Mouse (Mus musculus) 3134 (cell line): ENCODE results near the gene Isca2.

ENCODE experiments used
- DNase-seq: peaks from one replicate; pipeline ENCODE4 v3.0.0-alpha.2; 2011; ENCODE audit warnings: low spot score; ENCODE audit not compliant: insufficient read length; ENCODE audit errors: extremely low read depth

Gene Isca2

DNA sequence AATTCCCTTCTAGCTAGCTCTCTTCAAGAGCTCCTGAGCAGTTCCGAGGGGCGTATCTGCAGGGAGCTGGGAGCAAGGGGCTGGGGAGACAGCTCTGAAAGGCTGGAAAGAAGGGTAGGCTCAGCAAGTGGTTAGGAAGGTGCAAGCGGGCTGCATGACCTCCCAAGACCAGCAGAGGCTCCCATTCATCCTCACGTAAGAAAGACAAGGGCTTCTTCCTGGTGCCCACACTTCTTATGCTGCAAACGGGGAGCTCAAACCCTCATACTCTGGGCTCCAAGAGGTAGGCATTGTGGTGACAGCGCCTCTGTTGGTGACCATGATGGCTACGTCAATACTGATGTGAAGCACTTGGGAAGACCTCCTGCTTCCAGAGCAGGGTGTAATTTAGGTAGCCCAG lies 40.7 kb downstream of the Isca2 start:
- no peak for DNase-seq

DNA sequence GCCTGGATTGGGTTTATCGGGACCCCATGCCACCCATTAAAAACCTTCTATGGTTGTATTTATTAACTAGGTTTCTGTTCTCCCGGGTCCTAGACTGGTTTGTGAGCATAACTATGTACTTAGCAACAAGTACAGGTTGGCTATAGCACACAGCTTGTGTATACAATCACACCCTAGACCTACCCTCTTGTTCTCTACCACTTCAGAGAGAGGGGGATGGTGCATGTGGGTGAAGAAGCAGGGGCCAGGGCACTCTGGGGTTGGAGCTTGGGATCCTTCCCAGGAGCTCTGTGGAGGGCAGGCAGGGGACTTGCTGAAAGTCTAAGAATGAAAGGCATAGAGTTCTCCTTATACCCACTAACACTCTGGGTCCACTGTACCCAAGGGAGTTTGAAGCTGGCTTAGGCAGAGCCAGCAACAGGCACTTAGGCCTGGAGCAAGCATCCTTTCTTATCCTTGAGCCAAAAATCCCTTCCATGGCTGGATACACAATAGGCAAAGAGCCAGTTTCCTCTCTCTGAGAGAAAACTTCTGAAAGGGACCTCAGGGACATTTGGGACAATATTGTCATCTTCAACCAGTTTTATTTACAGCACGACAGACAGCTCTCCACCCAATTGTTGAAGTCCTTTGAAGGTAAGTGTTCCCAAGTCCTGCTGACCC lies 41.7 kb downstream of the Isca2 start:
- no peak for DNase-seq

DNA sequence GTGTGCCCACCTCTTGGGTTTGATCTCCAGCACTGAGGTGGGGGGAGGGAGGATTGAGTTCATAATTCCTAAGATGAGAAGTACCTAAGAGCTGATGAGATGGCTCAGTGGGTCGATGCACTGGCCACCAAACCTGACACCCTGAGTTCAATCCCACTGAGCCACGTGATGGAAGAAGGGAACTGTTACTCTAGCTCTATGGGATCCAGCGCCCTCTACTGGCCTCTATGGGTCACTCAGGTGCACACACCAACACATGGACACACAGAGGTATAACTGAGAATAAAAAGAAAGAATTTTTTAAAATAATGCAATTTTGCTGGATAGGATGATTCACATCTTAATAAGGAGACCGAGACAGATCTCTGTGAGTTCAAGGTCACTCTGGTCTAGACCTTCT lies 45.4 kb downstream of the Isca2 start:
- no peak for DNase-seq

DNA sequence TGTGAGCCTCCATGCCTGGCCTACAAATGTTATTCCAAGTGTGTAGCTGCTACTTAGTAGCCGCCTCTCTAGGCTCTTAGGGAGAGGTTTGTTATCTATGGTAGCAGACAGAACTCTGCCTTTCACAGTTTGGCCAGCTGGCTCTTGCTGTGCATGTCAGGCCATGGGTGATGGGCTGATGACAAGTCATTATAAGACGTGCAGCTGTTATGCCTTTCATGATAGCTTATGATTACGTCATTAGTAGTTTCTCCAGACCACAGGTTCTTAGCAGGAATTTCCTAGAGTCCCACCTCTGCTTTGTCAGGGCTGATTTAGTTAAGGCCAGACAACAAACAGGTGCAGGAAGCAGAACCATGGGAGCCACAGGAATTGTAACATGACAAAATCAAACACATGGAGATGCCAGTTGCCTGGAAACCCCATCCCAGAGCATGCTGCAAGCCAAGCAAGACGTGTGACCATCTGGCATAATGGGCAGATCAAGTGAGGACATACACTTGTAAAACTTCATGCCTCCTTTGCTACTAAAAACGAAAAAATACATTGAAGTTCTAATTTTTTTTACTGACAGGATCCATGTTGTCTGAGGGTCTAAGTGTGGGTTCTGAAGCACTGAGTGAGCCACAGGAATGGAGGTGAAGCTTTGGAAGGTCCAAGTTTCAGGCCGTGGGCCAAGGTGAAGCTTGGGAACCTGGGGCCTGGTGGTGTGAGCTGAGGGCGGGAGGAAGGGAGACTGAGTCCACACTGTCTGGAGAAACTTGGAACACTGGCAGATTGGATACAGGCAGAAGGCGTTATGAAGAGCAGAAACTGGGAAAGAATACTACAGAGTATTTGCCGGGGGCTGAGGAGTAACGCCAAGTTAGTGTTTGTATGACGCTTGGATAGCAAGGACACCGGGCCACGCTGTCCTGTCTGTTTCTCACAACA lies 46.5 kb downstream of the Isca2 start:
- DNase-seq: no peak

DNA sequence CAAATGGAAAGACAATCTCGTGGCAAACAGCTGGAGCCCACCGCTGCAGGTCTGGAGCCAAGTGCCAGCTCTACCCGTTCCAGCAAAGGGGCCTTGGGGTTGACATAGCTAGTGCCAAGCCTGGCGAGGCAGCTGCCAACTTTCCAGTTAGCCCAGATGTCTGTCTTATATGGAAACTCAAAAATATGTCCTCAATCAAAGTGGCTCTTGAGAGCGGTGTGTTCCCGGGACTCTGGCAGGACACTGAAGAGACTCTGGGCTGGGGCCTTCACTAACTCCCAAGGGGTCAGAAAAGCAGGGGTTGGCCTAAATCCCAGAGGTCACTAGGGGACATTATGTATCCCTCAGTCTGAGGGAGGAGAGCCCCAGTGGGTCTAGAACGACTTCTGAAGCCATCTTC lies 50.5 kb downstream of the Isca2 start:
- no peak for DNase-seq

DNA sequence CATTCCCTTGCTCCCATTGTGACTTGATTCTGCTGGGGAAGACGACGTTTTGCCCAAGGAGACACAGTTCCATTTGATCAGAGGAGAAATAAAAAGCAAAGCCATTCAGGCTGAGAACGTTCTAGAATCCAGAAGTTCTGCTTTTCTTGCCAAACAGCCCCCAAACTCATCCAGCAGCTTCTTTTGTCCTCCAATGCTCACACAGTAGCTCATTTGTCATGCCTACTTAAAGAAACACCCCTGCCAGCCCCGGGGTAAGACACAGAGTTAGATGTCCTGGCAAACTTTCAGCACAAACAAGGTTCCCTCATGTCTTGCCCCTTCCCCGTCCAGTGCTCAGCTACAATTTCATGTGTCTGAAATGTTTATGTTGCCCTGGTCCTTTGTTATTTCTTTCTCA lies 51.2 kb downstream of the Isca2 start:
- DNase-seq: no peak
